Mouse (Mus musculus): ENCODE results near the gene Mrpl52. TPM values are rescaled to one million over a fixed set of nuclear protein-coding genes. Genes with fewer than 3 reads are reported as not detected.

Gene Mrpl52
- total RNA-seq (2021), result 186 TPM in 2 replicates
- long read RNA-seq, experiment 1, transcript Mrpl52-201 (5 exons, 418 nt), result major isoform, 121 of 133 reads
- long read RNA-seq, experiment 1, partial matches to known transcripts, result 2 of 133 reads
- long read RNA-seq, experiment 1, other reads (novel, unspliced or antisense), result 4 of 133 reads
- long read RNA-seq, experiment 2, transcript Mrpl52-201 (5 exons, 418 nt), result major isoform, 115 of 131 reads
- long read RNA-seq, experiment 2, transcript Mrpl52-204 (4 exons, 463 nt), result minor isoform, 8 of 131 reads
- long read RNA-seq, experiment 2, partial matches to known transcripts, result 1 of 131 reads
- long read RNA-seq, experiment 2, other reads (novel, unspliced or antisense), result 4 of 131 reads

GRCm38 (mm10) chr14:54426689-54427398 is at the start of gene Mrpl52:
Gene Mrpl52, plus strand, starts transcription at chr14:54426909.
- DNase-seq, result peak; percentile 96

GRCm38 (mm10) chr14:54377166-54377565 is 49.5 kb upstream of the Mrpl52 start:
- DNase-seq, result no peak

GRCm38 (mm10) chr14:54379571-54379970 is 47.1 kb upstream of the Mrpl52 start:
- DNase-seq, result no peak

DNA sequence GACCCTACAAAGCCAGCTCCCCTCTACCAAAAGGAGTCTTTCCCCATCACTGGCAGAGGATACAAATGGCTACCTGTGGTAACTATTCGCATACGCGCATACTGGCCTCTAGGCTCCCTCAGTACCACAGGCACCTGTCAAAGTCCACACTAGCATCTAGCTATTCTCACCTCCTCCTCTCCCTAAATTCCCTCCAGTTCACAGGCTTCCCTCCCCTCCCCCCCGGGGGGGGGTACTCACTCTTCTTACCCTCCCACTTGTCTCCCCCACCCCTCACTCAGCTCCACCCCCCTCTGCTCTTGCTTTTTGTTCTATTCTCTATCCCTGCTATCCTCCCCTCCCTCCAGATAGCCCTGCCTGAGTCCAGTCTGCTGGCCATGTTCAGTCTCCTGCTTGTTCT is 46.1 kb upstream of the Mrpl52 start:
- no peak for DNase-seq

- DNase-seq, result no peak
Measured at GRCm38 (mm10) chr14:54381816-54382215, 44.9 kb upstream of the Mrpl52 start.

DNA sequence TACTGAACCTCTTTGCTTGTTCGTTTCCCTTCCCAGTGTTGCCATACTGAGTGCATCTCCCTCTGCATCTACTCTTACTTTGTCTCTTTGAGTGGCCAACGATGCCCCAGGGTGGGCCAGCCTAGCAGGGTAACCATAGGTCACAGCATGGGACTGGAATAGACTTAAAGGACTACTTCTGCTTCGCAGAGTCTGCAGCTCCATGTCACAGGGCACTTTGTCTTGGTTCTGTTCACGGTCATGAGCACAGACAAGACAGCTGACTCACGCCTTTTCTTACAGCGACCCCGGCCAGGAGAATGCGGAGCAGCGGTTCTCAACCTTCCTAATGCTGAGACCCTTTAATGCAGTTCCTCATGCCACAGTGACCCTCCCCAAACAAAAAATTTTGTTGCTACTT is 44.1 kb upstream of the Mrpl52 start:
- no peak for DNase-seq

- DNase-seq, result no peak
Measured at GRCm38 (mm10) chr14:54383355-54383771, 43.3 kb upstream of the Mrpl52 start.

DNA sequence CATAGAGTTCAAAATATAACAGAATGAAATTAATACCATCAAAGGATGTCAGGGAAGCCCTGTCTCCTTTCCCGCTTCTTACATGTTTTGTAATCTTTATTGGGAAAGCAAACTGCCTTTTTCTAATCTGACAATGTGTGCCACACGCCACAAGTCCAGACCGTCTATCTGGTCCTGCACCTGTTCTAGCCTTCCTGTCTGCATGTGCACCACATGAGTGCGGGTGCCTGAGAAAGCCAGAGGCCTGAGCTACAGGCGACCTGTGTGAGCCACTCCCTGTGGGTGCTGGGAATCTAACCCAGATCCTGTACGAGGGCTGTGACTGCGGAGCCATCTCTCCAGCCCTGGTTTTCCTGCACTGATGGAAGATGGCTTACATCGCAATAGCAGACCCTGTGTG is 42.3 kb upstream of the Mrpl52 start:
- DNase-seq, result no peak

- no peak for DNase-seq
Measured at GRCm38 (mm10) chr14:54385968-54386618, 40.6 kb upstream of the Mrpl52 start.

DNA sequence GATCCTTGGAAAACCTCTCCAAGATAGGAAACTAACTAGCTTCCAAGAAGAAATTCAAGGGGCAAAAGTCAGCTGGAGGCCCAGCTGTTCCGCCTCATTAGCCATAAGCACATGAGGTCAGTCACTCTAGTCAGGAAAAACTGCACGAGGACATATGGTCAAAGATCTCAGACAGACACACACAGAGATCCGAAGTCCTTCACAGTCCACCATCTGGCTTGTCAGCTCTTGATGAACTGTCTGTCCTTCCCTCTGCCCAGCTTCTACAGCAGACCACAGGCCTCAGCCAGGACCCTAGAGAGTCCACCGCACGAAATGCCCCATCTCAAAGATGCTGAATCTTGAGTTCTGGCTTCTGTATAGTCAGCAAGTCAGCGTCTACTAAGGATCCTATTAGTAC is 39.2 kb upstream of the Mrpl52 start:
- DNase-seq, result no peak

DNA sequence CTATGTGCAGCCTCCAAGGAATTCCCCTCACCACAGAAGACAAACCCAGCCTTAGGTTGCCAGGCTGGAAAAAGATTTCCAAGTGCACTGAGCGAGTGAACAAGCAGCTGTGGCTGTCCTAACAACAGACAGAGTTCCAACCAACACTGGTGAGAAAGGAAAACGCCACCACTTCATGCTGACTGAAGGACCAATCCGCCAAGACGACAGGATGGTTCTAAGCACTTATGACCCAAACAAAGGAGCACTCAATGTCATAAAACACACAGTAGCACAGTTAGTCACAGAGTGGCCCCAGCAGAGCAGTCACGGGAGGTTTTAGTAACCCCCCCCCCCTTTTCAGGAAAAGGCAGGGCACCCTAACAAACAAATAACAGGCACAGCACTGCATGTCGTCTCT is 35.9 kb upstream of the Mrpl52 start:
- DNase-seq, result no peak

- DNase-seq, result no peak
Measured at GRCm38 (mm10) chr14:54393794-54394193, 32.9 kb upstream of the Mrpl52 start.

DNA sequence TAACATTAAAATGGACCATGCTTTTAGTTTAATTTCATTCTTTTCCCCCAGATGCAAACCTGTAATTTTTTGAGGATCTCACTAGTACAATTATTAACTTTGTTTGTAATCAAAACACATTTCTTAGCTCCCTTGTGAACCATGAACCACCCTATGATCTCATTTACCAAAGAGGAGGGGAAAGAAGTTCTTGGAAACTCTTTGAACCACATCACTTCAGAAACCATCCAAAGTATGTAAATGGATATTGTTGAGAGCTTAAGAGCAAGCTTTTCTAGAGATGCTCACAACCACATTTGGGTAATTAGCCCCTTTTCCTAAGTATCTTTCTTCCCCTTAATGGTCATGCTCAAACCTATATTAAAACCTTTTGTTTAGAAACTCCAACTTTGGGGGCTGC is 32.4 kb upstream of the Mrpl52 start:
- no peak for DNase-seq

GRCm38 (mm10) chr14:54396685-54397084 is 30.0 kb upstream of the Mrpl52 start:
- no peak for DNase-seq

DNA sequence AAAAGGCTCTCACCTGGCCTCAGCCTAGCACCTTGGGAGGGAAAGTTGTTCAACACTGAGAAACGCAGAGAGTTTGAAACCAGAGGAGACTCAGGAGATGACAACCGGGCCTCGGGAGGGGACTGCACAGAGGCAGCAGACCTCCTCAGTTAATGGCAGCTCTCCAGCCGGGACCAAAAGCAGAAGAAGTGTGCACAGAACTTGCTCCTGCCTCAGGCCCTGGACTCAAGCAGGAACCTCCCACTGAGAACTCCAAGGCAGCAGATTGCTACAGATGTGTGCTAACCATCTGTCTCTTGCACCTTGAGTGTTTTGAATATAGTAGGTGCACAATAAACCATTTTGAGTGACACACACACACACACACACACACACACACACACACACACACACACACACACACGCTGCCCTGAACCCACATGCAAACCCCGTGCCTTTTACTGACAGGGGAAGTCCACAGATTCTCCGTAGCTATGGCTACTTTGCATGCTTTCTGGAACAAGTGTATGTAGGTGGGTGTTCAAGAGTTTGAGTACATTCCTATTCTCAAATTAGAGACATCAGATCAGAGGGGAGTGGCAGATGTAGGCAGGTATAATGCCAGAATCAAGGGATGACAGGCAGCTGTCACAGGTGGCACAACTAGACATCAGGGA is 28.7 kb upstream of the Mrpl52 start:
- DNase-seq, result no peak

DNA sequence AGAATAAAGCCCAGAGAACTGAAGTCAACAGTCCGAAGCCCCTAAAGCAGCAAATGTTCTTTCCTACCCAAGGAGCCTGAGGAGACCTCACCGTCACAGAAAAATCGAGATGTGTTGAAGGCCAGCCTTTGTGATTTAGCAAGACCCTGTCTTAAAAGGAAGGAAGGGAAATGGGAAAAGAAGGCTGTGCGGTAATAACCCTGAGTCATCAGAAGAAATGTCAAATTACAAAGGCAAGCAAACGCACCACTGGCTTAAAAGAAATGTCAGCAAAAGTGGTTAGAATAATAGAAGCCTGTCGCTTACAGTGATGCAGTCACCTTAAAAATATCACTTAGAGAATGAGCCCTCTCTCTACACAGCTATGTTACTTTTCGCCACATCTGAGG is 28.2 kb upstream of the Mrpl52 start:
- no peak for DNase-seq

GRCm38 (mm10) chr14:54398921-54399382 is 27.8 kb upstream of the Mrpl52 start:
- no peak for DNase-seq

GRCm38 (mm10) chr14:54401723-54402122 is 25.0 kb upstream of the Mrpl52 start:
- DNase-seq, result no peak

GRCm38 (mm10) chr14:54408336-54409056 is 18.2 kb upstream of the Mrpl52 start:
- DNase-seq, result no peak

- no peak for DNase-seq
Measured at GRCm38 (mm10) chr14:54409057-54409645, 17.6 kb upstream of the Mrpl52 start.

DNA sequence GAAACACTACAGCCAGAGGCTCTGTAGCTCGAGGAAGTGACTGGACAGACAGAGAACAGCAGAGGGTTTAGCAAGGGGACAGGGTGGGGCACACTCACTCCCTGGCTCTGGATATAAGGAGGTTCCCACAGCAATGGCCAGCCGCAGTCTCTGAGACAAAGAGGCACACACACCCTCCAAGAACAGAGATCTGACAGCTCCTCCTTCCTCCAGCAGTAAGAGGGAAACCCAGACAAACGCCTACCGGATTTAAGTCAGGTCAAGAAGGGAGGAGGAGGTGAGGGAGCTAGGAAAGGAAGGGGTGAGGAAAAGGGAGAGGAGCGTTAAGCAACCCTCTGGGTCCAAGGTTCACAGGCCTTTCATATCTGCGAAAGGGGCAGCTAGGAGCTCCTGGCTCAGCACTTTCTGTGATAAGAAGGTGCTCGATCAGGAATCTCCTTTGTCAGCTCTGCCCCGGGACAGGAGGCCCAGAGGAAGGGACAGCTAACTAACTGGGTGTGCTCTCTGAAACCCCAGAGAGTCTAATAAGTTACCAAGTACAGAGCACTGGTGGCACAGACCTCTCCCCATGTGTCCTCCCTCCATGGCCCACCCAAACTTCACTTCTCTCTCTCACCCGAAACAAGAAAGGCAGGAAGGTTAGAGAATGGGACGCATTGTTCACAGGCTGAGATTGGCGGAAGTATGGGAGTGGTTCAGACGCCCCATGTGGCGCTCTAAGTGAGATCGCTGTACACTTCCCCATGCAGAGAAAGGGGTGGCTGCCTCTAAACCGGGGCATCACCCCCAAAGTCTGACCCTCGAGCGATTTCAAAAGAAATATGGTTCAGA is 16.5 kb upstream of the Mrpl52 start:
- DNase-seq, result no peak

Measured in adrenal gland, postnatal 14 days (tissue).